Mouse (Mus musculus) ES-Bruce4 (cell line): ENCODE measurements around the gene Cd8b1. TPM values are rescaled to one million over a fixed set of nuclear protein-coding genes. Genes with fewer than 3 reads are reported as not detected.

ENCODE experiments used
- H3K27ac ChIP-seq: 2 replicates; pipeline ENCODE4 v1.5.1; 2012; ENCODE audit warnings: low read length, inconsistent platforms; ENCODE audit not compliant: insufficient read depth
- H3K27me3 ChIP-seq: 2 replicates; pipeline ENCODE4 v1.6.1; 2012; ENCODE audit warnings: mild to moderate bottlenecking, low read length, inconsistent platforms; ENCODE audit not compliant: control insufficient read depth, poor library complexity, insufficient read depth, severe bottlenecking
- H3K36me3 ChIP-seq: 2 replicates; pipeline ENCODE4 v1.6.1; 2012; ENCODE audit warnings: inconsistent platforms, mild to moderate bottlenecking, low read length, moderate library complexity; ENCODE audit not compliant: control insufficient read depth, poor library complexity, insufficient read depth, severe bottlenecking
- H3K4me1 ChIP-seq: one replicate; pipeline ENCODE4 v1.8.1; 2011; ENCODE audit warnings: low read length; ENCODE audit not compliant: control insufficient read depth, insufficient read depth
- H3K4me3 ChIP-seq: 2 replicates; pipeline ENCODE4 v1.5.1; 2011; ENCODE audit warnings: low read depth, mild to moderate bottlenecking, low read length
- H3K9ac ChIP-seq: 2 replicates; pipeline ENCODE4 v1.6.1; 2012; ENCODE audit warnings: low read depth, mild to moderate bottlenecking, inconsistent platforms; ENCODE audit not compliant: poor library complexity, severe bottlenecking
- H3K9me3 ChIP-seq: replicated peaks from 2 replicates; pipeline ENCODE4 v1.6.1; 2012; ENCODE audit warnings: mild to moderate bottlenecking, low read length, inconsistent platforms; ENCODE audit not compliant: control insufficient read depth, poor library complexity, insufficient read depth, severe bottlenecking
- CTCF ChIP-seq: IDR thresholded peaks from one replicate; pipeline ENCODE4 v1.8.1; 2011; ENCODE audit warnings: low read depth, low read length
- EP300 ChIP-seq: IDR thresholded peaks from 2 replicates; pipeline ENCODE4 v1.6.1; 2011; ENCODE audit warnings: low read depth, low read length; ENCODE audit not compliant: insufficient read depth
- POLR2A ChIP-seq: IDR thresholded peaks from one replicate; pipeline ENCODE4 v1.8.1; 2011; ENCODE audit warnings: low read length; ENCODE audit not compliant: insufficient read depth
- polyA plus RNA-seq: library from polyadenylated mRNA; stranded (reverse); fragments of >200 nt; gene quantifications from 2 replicates; pipeline ENCODE4 v1.2.4, GENCODE M21; 2011; ENCODE audit warnings: low read depth; ENCODE audit not compliant: missing spikeins, insufficient read depth, insufficient read length

Cd8b1 gene
- not detected in 2 replicates for polyA plus RNA-seq

- Histone ChIP-seq H3K27ac (no peak within 1 kb of the TSS), H3K4me1 (no peaks in the 10 kb centered on the region), H3K36me3 (no peaks in the 10 kb centered on the region), H3K4me3 (no peak within 1 kb of the TSS), H3K9me3 (no peaks in the 10 kb centered on the region), H3K27me3 (no peaks in the 10 kb centered on the region), H3K9ac (no peak within 1 kb of the TSS)
- TF ChIP-seq POLR2A (no peak), CTCF (no peak), EP300 (no peak)
Measured at GRCm38 (mm10) chr6:71322491-71322921, at the start of gene Cd8b1. Gene Cd8b1, plus strand, starts transcription at chr6:71322788.

GRCm38 (mm10) chr6:71273715-71274114, 48.9 kb upstream of the Cd8b1 start:
- no peaks in the 10 kb centered on the region for H3K27me3 ChIP-seq
- H3K9me3 ChIP-seq: no peaks in the 10 kb centered on the region
- TF ChIP-seq EP300 (no peak), CTCF (no peak), POLR2A (no peak)
- no peak overlapping the region for H3K9ac ChIP-seq
- no peaks in the 10 kb centered on the region for H3K36me3 ChIP-seq
- H3K27ac ChIP-seq: no peak overlapping the region
- no peak overlapping the region for H3K4me3 ChIP-seq
- H3K4me1 ChIP-seq: no peaks in the 10 kb centered on the region

GRCm38 (mm10) chr6:71274621-71275020, 48.0 kb upstream of the Cd8b1 start:
- no peak for TF ChIP-seq POLR2A
- no peak for TF ChIP-seq CTCF
- no peak for TF ChIP-seq EP300
- no peaks in the 10 kb centered on the region for H3K4me1 ChIP-seq
- no peaks in the 10 kb centered on the region for H3K36me3 ChIP-seq
- no peak overlapping the region for H3K9ac ChIP-seq
- no peak overlapping the region for H3K4me3 ChIP-seq
- no peaks in the 10 kb centered on the region for H3K27me3 ChIP-seq
- no peak overlapping the region for H3K27ac ChIP-seq
- H3K9me3 ChIP-seq: no peaks in the 10 kb centered on the region

GRCm38 (mm10) chr6:71279418-71279817, 43.2 kb upstream of the Cd8b1 start:
- Histone ChIP-seq H3K27me3 (no peaks in the 10 kb centered on the region), H3K36me3 (no peaks in the 10 kb centered on the region; the same call in 1 of the 2 replicates), H3K4me1 (no peaks in the 10 kb centered on the region), H3K4me3 (no peak overlapping the region), H3K27ac (no peak overlapping the region), H3K9me3 (no peaks in the 10 kb centered on the region), H3K9ac (no peak overlapping the region)
- TF ChIP-seq EP300: no peak
- no peak for TF ChIP-seq CTCF
- no peak for TF ChIP-seq POLR2A

- peak overlapping the region; percentile 50 for H3K9ac ChIP-seq
- TF ChIP-seq CTCF: no peak
- TF ChIP-seq POLR2A: peak; percentile 38
- no peak for TF ChIP-seq EP300
- H3K9me3 ChIP-seq: no peaks in the 10 kb centered on the region
- H3K4me1 ChIP-seq: no peaks in the 10 kb centered on the region
- H3K27ac ChIP-seq: peak overlapping the region; percentile 77
- no peaks in the 10 kb centered on the region for H3K27me3 ChIP-seq
- H3K4me3 ChIP-seq: peak overlapping the region; percentile 38
- no peaks in the 10 kb centered on the region for H3K36me3 ChIP-seq
Measured at GRCm38 (mm10) chr6:71293509-71293908, 29.1 kb upstream of the Cd8b1 start.

GRCm38 (mm10) chr6:71295303-71295702, 27.3 kb upstream of the Cd8b1 start:
- H3K27me3 ChIP-seq: no peaks in the 10 kb centered on the region
- H3K4me3 ChIP-seq: no peak overlapping the region
- H3K4me1 ChIP-seq: no peaks in the 10 kb centered on the region
- no peak overlapping the region for H3K9ac ChIP-seq
- no peaks in the 10 kb centered on the region for H3K36me3 ChIP-seq
- TF ChIP-seq POLR2A (no peak), CTCF (no peak)
- H3K9me3 ChIP-seq: no peaks in the 10 kb centered on the region
- H3K27ac ChIP-seq: no peak overlapping the region
